Mouse (Mus musculus) liver, embryonic 15.5 days (tissue): ENCODE measurements at regions not wholly inside any gene's neighbourhood (a gene's known extent, or its start where the extent isn't known, plus 50 kb on each side); places are given as distances from the start of the nearest gene placed in this dataset.
A peak's percentile ranks its signal among the peaks of the same experiment; 100 is the strongest.

ENCODE experiments used
- ATAC-seq: fragments of 200-750 bp; cut with Nextera tagmentation; 2 replicates; pipeline ENCODE4 v1.8.0; 2017; ENCODE audit warnings: moderate number of reproducible peaks, mild to moderate bottlenecking, moderate library complexity; ENCODE audit not compliant: insufficient read depth
- H3K27ac ChIP-seq: fragments of 300-500 bp; sonication (generic); replicated peaks from 2 replicates; pipeline ENCODE4 v1.5.1; 2015; ENCODE audit warnings: mild to moderate bottlenecking, inconsistent platforms
- H3K27me3 ChIP-seq: fragments of 300-500 bp; sonication (generic); 2 replicates; pipeline ENCODE4 v1.6.1; 2015; ENCODE audit warnings: mild to moderate bottlenecking, inconsistent platforms
- H3K36me3 ChIP-seq: fragments of 300-500 bp; sonication (generic); replicated peaks from 2 replicates; pipeline ENCODE4 v1.6.1; 2015; ENCODE audit warnings: moderate library complexity, mild to moderate bottlenecking, inconsistent platforms
- H3K4me1 ChIP-seq: fragments of 300-500 bp; sonication (generic); replicated peaks from 2 replicates; pipeline ENCODE4 v1.6.1; 2015; ENCODE audit warnings: inconsistent platforms
- H3K4me2 ChIP-seq: fragments of 300-500 bp; sonication (generic); 2 replicates; pipeline ENCODE4 v1.6.1; 2015; ENCODE audit warnings: moderate library complexity, mild to moderate bottlenecking, inconsistent platforms
- H3K4me3 ChIP-seq: fragments of 300-500 bp; sonication (generic); replicated peaks from 2 replicates; pipeline ENCODE4 v1.5.1; 2015; ENCODE audit warnings: mild to moderate bottlenecking, inconsistent platforms
- H3K9ac ChIP-seq: fragments of 300-500 bp; sonication (generic); 2 replicates; pipeline ENCODE4 v1.6.1; 2015; ENCODE audit warnings: moderate library complexity, mild to moderate bottlenecking, inconsistent platforms
- H3K9me3 ChIP-seq: fragments of 300-500 bp; sonication (generic); replicated peaks from 2 replicates; pipeline ENCODE4 v1.6.1; 2016; ENCODE audit warnings: inconsistent platforms
- WGBS: fragments of 180-500 bp; shearing (Covaris S2); methylation state at CpG from one replicate; pipeline ENCODE4 v1.1.7; 2015; ENCODE audit warnings: mixed read lengths; ENCODE audit not compliant: insufficient replicate concordance; 5-methylcytosine and 5-hydroxymethylcytosine counted together

GRCm38 (mm10) chr6:51701253-51702020 is 177.7 kb downstream of the Snx10 start:
- Histone ChIP-seq H3K27me3 (no peaks in the 10 kb centered on the region), H3K4me2 (no peak overlapping the region), H3K36me3 (no peaks in the 10 kb centered on the region), H3K27ac (no peak overlapping the region), H3K9me3 (no peaks in the 10 kb centered on the region), H3K4me1 (no peaks in the 10 kb centered on the region), H3K9ac (no peak overlapping the region), H3K4me3 (no peak overlapping the region)
- peak; percentile 76 for ATAC-seq
- WGBS, result 68% methylated on average over 11 of the region's 11 CpGs

DNA sequence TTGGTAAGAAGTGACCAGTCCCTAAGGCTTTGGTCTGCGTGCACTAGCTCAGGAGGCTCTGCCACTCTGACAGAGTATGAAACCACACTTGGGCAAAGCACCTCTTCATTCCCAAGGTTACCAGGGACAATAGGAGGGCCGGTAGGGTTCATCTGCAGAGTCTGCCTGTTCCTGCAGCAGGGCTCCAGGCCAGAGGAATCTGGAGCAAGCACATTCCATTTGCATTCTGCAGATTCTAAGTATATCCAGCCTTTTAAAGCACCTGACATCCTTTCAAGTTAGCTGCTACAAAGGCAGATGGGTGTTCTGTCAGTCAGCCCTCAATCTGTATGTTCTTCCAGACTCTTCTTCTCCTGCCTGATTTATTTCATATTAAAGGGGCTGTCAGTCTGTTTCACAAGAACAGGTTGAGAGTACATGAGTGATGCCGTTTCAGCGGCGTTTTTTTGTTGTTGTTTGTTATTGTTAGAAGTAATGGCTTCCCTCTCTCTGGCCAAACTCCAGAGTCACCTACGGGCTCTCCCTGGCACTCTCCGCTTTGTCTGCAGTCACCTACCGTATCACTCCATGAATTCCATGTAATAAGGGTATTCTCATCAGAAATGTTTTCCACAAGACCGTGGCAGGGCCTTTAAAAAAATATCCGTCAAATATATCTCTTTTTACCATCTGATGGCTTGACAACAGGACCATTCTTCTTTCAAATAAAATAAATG is 178.9 kb downstream of the Snx10 start:
- H3K4me2 ChIP-seq, result no peak overlapping the region
- no peaks in the 10 kb centered on the region for H3K4me1 ChIP-seq
- no peak overlapping the region for H3K9ac ChIP-seq
- WGBS, result 64% methylated on average over 10 of the region's 10 CpGs
- H3K36me3 ChIP-seq, result no peaks in the 10 kb centered on the region
- no peak overlapping the region for H3K27ac ChIP-seq
- H3K27me3 ChIP-seq, result no peaks in the 10 kb centered on the region
- no peak overlapping the region for H3K4me3 ChIP-seq
- H3K9me3 ChIP-seq, result no peaks in the 10 kb centered on the region
- ATAC-seq, result no peak

DNA sequence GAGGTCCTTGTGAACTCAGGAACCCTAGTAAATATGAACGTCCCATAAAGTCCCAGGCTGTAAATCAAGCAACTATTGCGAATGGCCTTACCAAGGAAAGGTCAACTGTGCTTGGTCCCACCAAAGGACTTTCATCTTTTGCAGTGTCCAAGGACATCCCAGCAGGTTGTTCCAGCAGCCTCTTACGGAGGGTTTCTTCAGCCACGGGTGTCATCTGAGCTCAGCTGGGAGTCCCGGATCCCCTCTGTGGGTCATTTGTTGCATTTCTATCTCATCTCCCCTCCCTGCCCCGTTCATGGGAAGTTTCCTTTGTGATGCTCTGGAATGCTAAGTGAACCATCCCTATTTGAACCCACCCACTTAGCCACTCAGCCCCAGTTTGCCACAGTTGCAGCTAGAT is 184.3 kb downstream of the Snx10 start:
- WGBS, result 55% methylated on average over 6 of the region's 6 CpGs
- H3K4me2 ChIP-seq, result no peak overlapping the region
- no peak overlapping the region for H3K4me3 ChIP-seq

DNA sequence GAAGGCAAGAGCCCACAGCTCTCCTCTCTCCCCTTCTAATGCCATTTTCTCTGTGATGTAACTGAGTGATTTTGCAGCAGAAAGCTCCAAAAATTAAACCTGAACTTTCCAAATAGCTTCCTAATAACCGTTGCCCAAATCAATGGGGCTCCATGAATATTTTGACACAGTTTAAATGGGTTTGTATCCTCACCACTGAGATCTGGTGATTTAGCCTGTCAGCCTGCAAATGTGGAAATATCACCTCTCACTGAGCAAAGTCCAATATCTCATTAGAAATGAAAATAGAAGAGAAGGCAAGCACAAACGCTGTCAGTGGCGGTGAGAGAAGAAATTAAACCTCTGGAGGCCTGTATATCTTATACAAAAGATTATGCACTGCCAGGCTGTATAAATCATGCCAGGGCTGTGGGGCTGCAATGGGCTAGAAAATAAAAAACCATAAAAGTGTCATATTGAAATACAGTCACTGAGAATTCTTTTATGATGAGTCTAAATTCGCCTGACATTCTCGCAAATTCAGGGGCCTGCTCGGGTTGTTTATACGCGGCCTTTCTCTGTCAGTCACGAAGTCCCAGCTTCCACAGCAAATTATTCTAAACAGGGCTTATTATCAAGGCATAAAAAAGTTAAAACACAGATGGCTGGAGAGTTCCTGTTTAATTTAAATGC is 185.1 kb downstream of the Snx10 start:
- no peak for ATAC-seq
- no peak overlapping the region for H3K27ac ChIP-seq
- H3K36me3 ChIP-seq, result no peaks in the 10 kb centered on the region
- H3K4me2 ChIP-seq, result no peak overlapping the region
- no peaks in the 10 kb centered on the region for H3K9me3 ChIP-seq
- no peak overlapping the region for H3K4me3 ChIP-seq
- no peaks in the 10 kb centered on the region for H3K27me3 ChIP-seq
- H3K9ac ChIP-seq, result no peak overlapping the region
- WGBS, result 69% methylated on average over 9 of the region's 9 CpGs
- H3K4me1 ChIP-seq, result no peaks in the 10 kb centered on the region

More for the DNA sequence above, 184.3 kb downstream of the Snx10 start:
- Histone ChIP-seq H3K4me1 (no peaks in the 10 kb centered on the region), H3K27me3 (no peaks in the 10 kb centered on the region), H3K9ac (no peak overlapping the region), H3K9me3 (no peaks in the 10 kb centered on the region), H3K27ac (no peak overlapping the region), H3K36me3 (no peaks in the 10 kb centered on the region)
- no peak for ATAC-seq

GRCm38 (mm10) chr6:51709340-51710067 is 185.8 kb downstream of the Snx10 start:
- no peaks in the 10 kb centered on the region for H3K36me3 ChIP-seq
- H3K27me3 ChIP-seq, result no peaks in the 10 kb centered on the region
- no peaks in the 10 kb centered on the region for H3K9me3 ChIP-seq
- ATAC-seq, result no peak
- no peak overlapping the region for H3K4me2 ChIP-seq
- no peak overlapping the region for H3K4me3 ChIP-seq
- H3K9ac ChIP-seq, result no peak overlapping the region
- no peaks in the 10 kb centered on the region for H3K4me1 ChIP-seq
- WGBS, result 50% methylated on average over 11 of the region's 11 CpGs
- H3K27ac ChIP-seq, result no peak overlapping the region

DNA sequence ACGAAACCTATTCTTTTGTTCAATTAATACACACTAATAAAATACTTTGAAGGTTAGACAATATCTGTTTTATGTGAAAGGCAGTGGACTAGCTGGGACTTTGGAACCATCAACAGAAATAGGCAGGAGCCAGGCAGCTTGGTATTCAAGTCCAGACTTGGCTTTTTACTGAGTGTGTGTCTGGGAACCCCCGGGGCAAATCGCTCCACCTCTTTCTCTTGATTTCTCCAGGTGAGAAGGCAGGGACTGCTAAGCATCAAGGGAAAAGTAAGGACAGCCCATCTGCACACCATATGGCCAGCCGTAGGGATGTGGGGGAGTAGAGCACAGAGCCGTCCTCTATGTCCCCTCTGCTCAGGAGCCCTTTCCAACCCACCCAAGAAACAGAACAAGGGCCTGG is 186.5 kb downstream of the Snx10 start:
- Histone ChIP-seq H3K4me3 (no peak overlapping the region), H3K4me2 (no peak overlapping the region), H3K9me3 (no peaks in the 10 kb centered on the region), H3K27ac (no peak overlapping the region), H3K27me3 (no peaks in the 10 kb centered on the region), H3K36me3 (no peaks in the 10 kb centered on the region), H3K9ac (no peak overlapping the region), H3K4me1 (no peaks in the 10 kb centered on the region)
- ATAC-seq, result no peak
- 71% methylated on average over 5 of the region's 5 CpGs for WGBS

DNA sequence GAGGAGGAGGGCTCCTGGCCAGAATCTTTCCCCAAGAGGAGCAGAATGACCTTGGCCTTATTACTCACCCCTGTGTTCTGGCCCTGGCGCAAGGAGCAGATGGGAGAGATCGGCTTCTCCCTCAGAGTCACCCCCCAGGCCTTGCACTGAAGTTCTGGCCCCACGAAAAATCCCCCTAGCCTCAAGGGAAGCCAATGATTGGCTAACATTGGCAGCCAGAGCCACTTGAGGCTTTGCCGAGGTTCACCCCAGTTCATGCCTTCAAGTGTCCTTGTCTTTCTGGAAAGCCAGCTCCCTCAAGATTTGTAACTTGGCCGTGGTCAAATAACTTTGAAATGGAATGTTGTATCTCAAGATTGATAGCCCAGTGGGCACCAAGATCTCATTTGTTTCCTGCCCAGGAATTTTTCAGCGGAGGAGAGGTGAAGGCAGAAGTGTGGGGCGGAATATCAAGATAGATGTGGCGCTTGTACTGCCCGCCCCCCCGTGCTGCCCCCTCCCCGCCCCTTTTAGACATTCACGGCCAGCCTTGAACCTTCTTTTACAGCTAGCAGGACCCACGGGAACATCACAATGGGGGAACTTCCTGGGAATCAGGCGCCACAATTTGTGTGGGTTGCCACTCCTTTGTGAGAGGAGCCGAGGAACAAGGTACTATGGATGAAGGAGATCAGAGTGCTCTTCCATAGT is 187.4 kb downstream of the Snx10 start:
- no peaks in the 10 kb centered on the region for H3K9me3 ChIP-seq
- no peaks in the 10 kb centered on the region for H3K27me3 ChIP-seq
- no peak for ATAC-seq
- no peak overlapping the region for H3K4me3 ChIP-seq
- H3K9ac ChIP-seq, result no peak overlapping the region
- H3K4me1 ChIP-seq, result no peaks in the 10 kb centered on the region
- WGBS, result 68% methylated on average over 15 of the region's 15 CpGs
- no peaks in the 10 kb centered on the region for H3K36me3 ChIP-seq
- no peak overlapping the region for H3K4me2 ChIP-seq
- H3K27ac ChIP-seq, result no peak overlapping the region

- no peak overlapping the region for H3K27ac ChIP-seq
- H3K4me2 ChIP-seq, result no peak overlapping the region
- no peaks in the 10 kb centered on the region for H3K9me3 ChIP-seq
- no peak overlapping the region for H3K9ac ChIP-seq
- WGBS, result 74% methylated on average over 7 of the region's 7 CpGs
- no peaks in the 10 kb centered on the region for H3K36me3 ChIP-seq
- H3K27me3 ChIP-seq, result no peaks in the 10 kb centered on the region
- no peaks in the 10 kb centered on the region for H3K4me1 ChIP-seq
- no peak overlapping the region for H3K4me3 ChIP-seq
- ATAC-seq, result no peak
Observed at GRCm38 (mm10) chr6:51711616-51711970, 187.9 kb downstream of the Snx10 start.

GRCm38 (mm10) chr6:51715158-51715840 is 191.6 kb downstream of the Snx10 start:
- no peaks in the 10 kb centered on the region for H3K9me3 ChIP-seq
- H3K27ac ChIP-seq, result no peak overlapping the region
- ATAC-seq, result no peak
- H3K4me3 ChIP-seq, result no peak overlapping the region
- 48% methylated on average over 8 of the region's 8 CpGs for WGBS
- no peaks in the 10 kb centered on the region for H3K27me3 ChIP-seq
- H3K4me2 ChIP-seq, result no peak overlapping the region
- H3K4me1 ChIP-seq, result no peaks in the 10 kb centered on the region
- H3K9ac ChIP-seq, result no peak overlapping the region
- H3K36me3 ChIP-seq, result no peaks in the 10 kb centered on the region

DNA sequence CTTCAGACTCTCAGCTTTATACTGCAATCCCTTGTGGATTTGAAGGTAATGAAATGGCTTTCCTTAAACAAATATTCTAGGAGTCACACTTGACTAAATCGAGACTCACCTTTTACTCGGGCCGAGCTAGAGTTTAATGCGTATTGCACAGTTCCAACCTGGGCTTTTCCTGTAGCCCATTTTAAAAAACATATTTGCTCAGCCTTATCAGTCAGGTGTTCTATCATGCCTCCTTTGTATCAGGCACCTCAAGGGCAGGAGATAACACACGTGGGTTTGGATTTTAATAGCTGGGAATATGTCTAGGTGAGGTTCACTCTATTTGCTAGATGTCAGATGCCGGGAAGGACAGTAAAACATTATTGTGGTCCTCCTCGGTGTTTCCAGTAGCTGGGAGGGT is 193.7 kb downstream of the Snx10 start:
- 53% methylated on average over 7 of the region's 7 CpGs for WGBS
- Histone ChIP-seq H3K36me3 (no peaks in the 10 kb centered on the region), H3K4me1 (no peaks in the 10 kb centered on the region), H3K4me3 (no peak overlapping the region), H3K9ac (no peak overlapping the region), H3K4me2 (no peak overlapping the region), H3K27ac (no peak overlapping the region), H3K27me3 (no peaks in the 10 kb centered on the region), H3K9me3 (no peaks in the 10 kb centered on the region)
- ATAC-seq, result no peak
